Mouse (Mus musculus): ENCODE data around the gene Gm21887. TPM values are rescaled to one million over a fixed set of nuclear protein-coding genes. Genes with fewer than 3 reads are reported as not detected.
A peak's percentile ranks its signal among the peaks of the same experiment; 100 is the strongest.
"Not testable (repeated sequence)": the region's sequence is repeated elsewhere in the genome, so short reads cannot be mapped to it uniquely, and the experiment has no call there.

Gene Gm21887
- polyA plus RNA-seq, 1 experiment, result 477 TPM

GRCm38 (mm10) chrX:169996926-169997325 is 12.5 kb upstream of the Gm21887 start:
- not testable (repeated sequence) for H3K27ac ChIP-seq (ENCODE audit: control insufficient read depth, insufficient read depth, low read depth, low read length, poor library complexity); H3K4me3 ChIP-seq (replicated peaks; ENCODE audit: control insufficient read depth, low read depth, low read length); H3K4me1 ChIP-seq (ENCODE audit: control insufficient read depth, insufficient read depth, low read length)
- WGBS, result no CpG with 5 or more reads among the region's 46 CpGs

GRCm38 (mm10) chrX:169997456-169997853 is 12.0 kb upstream of the Gm21887 start:
- Histone ChIP-seq H3K27ac (ENCODE audit: control insufficient read depth, insufficient read depth, low read depth, low read length, poor library complexity) (peak overlapping the region; percentile 86), H3K4me3 (replicated peaks; ENCODE audit: control insufficient read depth, low read depth, low read length) (peak overlapping the region; percentile 60)
- 13% methylated on average over 40 of the region's 40 CpGs for WGBS
- H3K4me1 ChIP-seq (ENCODE audit: control insufficient read depth, insufficient read depth, low read length), result not testable (repeated sequence)

- Histone ChIP-seq H3K4me3 (replicated peaks; ENCODE audit: control insufficient read depth, low read depth, low read length) (peak overlapping the region; percentile 60), H3K27ac (ENCODE audit: control insufficient read depth, insufficient read depth, low read depth, low read length, poor library complexity) (peak overlapping the region; percentile 86)
- WGBS, result 5% methylated on average over 27 of the region's 37 CpGs
- not testable (repeated sequence) for H3K4me1 ChIP-seq (ENCODE audit: control insufficient read depth, insufficient read depth, low read length)
Observed at GRCm38 (mm10) chrX:169997854-169998456, 11.5 kb upstream of the Gm21887 start.

GRCm38 (mm10) chrX:169998559-169999219 is 10.8 kb upstream of the Gm21887 start:
- H3K27ac ChIP-seq (ENCODE audit: control insufficient read depth, insufficient read depth, low read depth, low read length, poor library complexity), result 0 out of 2 replicates have a peak overlapping the region, but pooled peaks have one; percentile 11
- not testable (repeated sequence) for H3K4me1 ChIP-seq (ENCODE audit: control insufficient read depth, insufficient read depth, low read length); H3K4me3 ChIP-seq (replicated peaks; ENCODE audit: control insufficient read depth, low read depth, low read length)
- WGBS, result 13% methylated on average over 2 of the region's 4 CpGs

- not testable (repeated sequence) for H3K4me1 ChIP-seq (ENCODE audit: control insufficient read depth, insufficient read depth, low read length); H3K4me3 ChIP-seq (replicated peaks; ENCODE audit: control insufficient read depth, low read depth, low read length)
- H3K27ac ChIP-seq (ENCODE audit: control insufficient read depth, insufficient read depth, low read depth, low read length, poor library complexity), result 0 out of 2 replicates have a peak overlapping the region, but pooled peaks have one; percentile 11
- 31% methylated on average over 10 of the region's 11 CpGs for WGBS
Observed at GRCm38 (mm10) chrX:169999226-169999883, 10.1 kb upstream of the Gm21887 start.

GRCm38 (mm10) chrX:169999912-170000641 is 9.4 kb upstream of the Gm21887 start:
- 0% methylated on average over 1 of the region's 3 CpGs for WGBS
- not testable (repeated sequence) for H3K4me3 ChIP-seq (replicated peaks; ENCODE audit: control insufficient read depth, low read depth, low read length); H3K4me1 ChIP-seq (ENCODE audit: control insufficient read depth, insufficient read depth, low read length); H3K27ac ChIP-seq (ENCODE audit: control insufficient read depth, insufficient read depth, low read depth, low read length, poor library complexity)

- not testable (repeated sequence) for H3K4me3 ChIP-seq (replicated peaks; ENCODE audit: control insufficient read depth, low read depth, low read length); H3K27ac ChIP-seq (ENCODE audit: control insufficient read depth, insufficient read depth, low read depth, low read length, poor library complexity); H3K4me1 ChIP-seq (ENCODE audit: control insufficient read depth, insufficient read depth, low read length)
- WGBS, result 40% methylated on average over 6 of the region's 6 CpGs
Observed at GRCm38 (mm10) chrX:170000642-170001387, 8.6 kb upstream of the Gm21887 start.

GRCm38 (mm10) chrX:170001388-170001695 is 8.1 kb upstream of the Gm21887 start:
- H3K4me3 ChIP-seq (replicated peaks; ENCODE audit: control insufficient read depth, low read depth, low read length); H3K27ac ChIP-seq (ENCODE audit: control insufficient read depth, insufficient read depth, low read depth, low read length, poor library complexity): not testable (repeated sequence)
- 34% methylated on average over 12 of the region's 12 CpGs for WGBS

GRCm38 (mm10) chrX:170002510-170003197 is 6.8 kb upstream of the Gm21887 start:
- 37% methylated on average over 18 of the region's 18 CpGs for WGBS
- H3K4me3 ChIP-seq (replicated peaks; ENCODE audit: control insufficient read depth, low read depth, low read length); H3K27ac ChIP-seq (ENCODE audit: control insufficient read depth, insufficient read depth, low read depth, low read length, poor library complexity): not testable (repeated sequence)

More at GRCm38 (mm10) chrX:170001388-170001695, 8.1 kb upstream of the Gm21887 start:
- not testable (repeated sequence) for H3K4me1 ChIP-seq (ENCODE audit: control insufficient read depth, insufficient read depth, low read length)

GRCm38 (mm10) chrX:170003536-170003935 is 5.9 kb upstream of the Gm21887 start:
- not testable (repeated sequence) for H3K27ac ChIP-seq (ENCODE audit: control insufficient read depth, insufficient read depth, low read depth, low read length, poor library complexity); H3K4me1 ChIP-seq (ENCODE audit: control insufficient read depth, insufficient read depth, low read length); H3K4me3 ChIP-seq (replicated peaks; ENCODE audit: control insufficient read depth, low read depth, low read length)
- 26% methylated on average over 1 of the region's 1 CpGs for WGBS

More at GRCm38 (mm10) chrX:170002510-170003197, 6.8 kb upstream of the Gm21887 start:
- H3K4me1 ChIP-seq (ENCODE audit: control insufficient read depth, insufficient read depth, low read length), result not testable (repeated sequence)

- 46% methylated on average over 2 of the region's 2 CpGs for WGBS
- H3K4me3 ChIP-seq (replicated peaks; ENCODE audit: control insufficient read depth, low read depth, low read length); H3K4me1 ChIP-seq (ENCODE audit: control insufficient read depth, insufficient read depth, low read length); H3K27ac ChIP-seq (ENCODE audit: control insufficient read depth, insufficient read depth, low read depth, low read length, poor library complexity): not testable (repeated sequence)
Observed at GRCm38 (mm10) chrX:170004236-170004635, 5.2 kb upstream of the Gm21887 start.

- H3K27ac ChIP-seq (ENCODE audit: control insufficient read depth, insufficient read depth, low read depth, low read length, poor library complexity); H3K4me3 ChIP-seq (replicated peaks; ENCODE audit: control insufficient read depth, low read depth, low read length); H3K4me1 ChIP-seq (ENCODE audit: control insufficient read depth, insufficient read depth, low read length): not testable (repeated sequence)
- WGBS, result 46% methylated on average over 5 of the region's 5 CpGs
Observed at GRCm38 (mm10) chrX:170004793-170005192, 4.7 kb upstream of the Gm21887 start.
